Mouse (Mus musculus) intestine, embryonic 16.5 days (tissue): Measurements from ENCODE around the gene Mrps34. TPM values are rescaled to one million over a fixed set of nuclear protein-coding genes. Genes with fewer than 3 reads are reported as not detected.

Experiments
- ATAC-seq: fragments of 200-750 bp; cut with Nextera tagmentation; 2 replicates; pipeline ENCODE4 v1.8.0; 2017; ENCODE audit warnings: moderate TSS enrichment, moderate library complexity
- H3K27ac ChIP-seq: fragments of 300-500 bp; sonication (generic); 2 replicates; pipeline ENCODE4 v1.5.1; 2014; ENCODE audit warnings: mild to moderate bottlenecking, low read length
- H3K27me3 ChIP-seq: fragments of 300-500 bp; sonication (generic); replicated peaks from 2 replicates; pipeline ENCODE4 v1.6.1; 2014; ENCODE audit warnings: low read length, control low read depth, mixed read lengths; ENCODE audit not compliant: control insufficient read depth, insufficient read depth
- H3K36me3 ChIP-seq: fragments of 300-500 bp; sonication (generic); 2 replicates; pipeline ENCODE4 v1.6.1; 2014; ENCODE audit warnings: low read length, control low read depth; ENCODE audit not compliant: control insufficient read depth, insufficient read depth
- H3K4me1 ChIP-seq: fragments of 300-500 bp; sonication (generic); 2 replicates; pipeline ENCODE4 v1.6.1; 2014; ENCODE audit warnings: low read length, control low read depth, mixed read lengths; ENCODE audit not compliant: control insufficient read depth, insufficient read depth
- H3K4me2 ChIP-seq: fragments of 300-500 bp; sonication (generic); 2 replicates; pipeline ENCODE4 v1.6.1; 2014; ENCODE audit warnings: low read depth, low read length, control low read depth
- H3K4me3 ChIP-seq: fragments of 300-500 bp; sonication (generic); 2 replicates; pipeline ENCODE4 v1.5.1; 2014; ENCODE audit warnings: mild to moderate bottlenecking, low read length
- H3K9ac ChIP-seq: fragments of 300-500 bp; sonication (generic); 2 replicates; pipeline ENCODE4 v1.6.1; 2014; ENCODE audit warnings: low read depth, low read length
- H3K9me3 ChIP-seq: fragments of 300-500 bp; sonication (generic); 2 replicates; pipeline ENCODE4 v1.6.1; 2016; ENCODE audit warnings: low read length, control low read depth; ENCODE audit not compliant: control insufficient read depth
- WGBS: fragments of 180-500 bp; shearing (Covaris S2); extraction: QIAGEN DNeasy Blood & Tissue Kit; methylation state at CpG from one replicate; pipeline ENCODE4 v1.1.7; 2014; 5-methylcytosine and 5-hydroxymethylcytosine counted together
- polyA plus RNA-seq: library from polyadenylated mRNA; unstranded; fragments of >200 nt; fragmentation: Nextera tagmentation; extraction: Ambion mirVana; gene quantifications from 2 replicates; pipeline ENCODE4 v1.2.1, GENCODE M21; 2015

Mrps34 gene
- polyA plus RNA-seq, 1 experiment from 2014 or later: 129 TPM

GRCm38 (mm10) chr17:24874989-24875388, 19.9 kb upstream of the Mrps34 start:
- WGBS: 73% methylated on average over 8 of the region's 8 CpGs
- Histone ChIP-seq H3K27me3 (no peaks in the 10 kb centered on the region), H3K4me3 (no peak overlapping the region), H3K4me1 (peaks cover 10% of the 10 kb centered on the region), H3K4me2 (no peak overlapping the region), H3K27ac (no peak overlapping the region), H3K9me3 (no peaks in the 10 kb centered on the region), H3K36me3 (no peaks in the 10 kb centered on the region), H3K9ac (no peak overlapping the region)
- ATAC-seq: 0 out of 2 replicates have a peak, but pooled peaks have one; percentile 41

DNA sequence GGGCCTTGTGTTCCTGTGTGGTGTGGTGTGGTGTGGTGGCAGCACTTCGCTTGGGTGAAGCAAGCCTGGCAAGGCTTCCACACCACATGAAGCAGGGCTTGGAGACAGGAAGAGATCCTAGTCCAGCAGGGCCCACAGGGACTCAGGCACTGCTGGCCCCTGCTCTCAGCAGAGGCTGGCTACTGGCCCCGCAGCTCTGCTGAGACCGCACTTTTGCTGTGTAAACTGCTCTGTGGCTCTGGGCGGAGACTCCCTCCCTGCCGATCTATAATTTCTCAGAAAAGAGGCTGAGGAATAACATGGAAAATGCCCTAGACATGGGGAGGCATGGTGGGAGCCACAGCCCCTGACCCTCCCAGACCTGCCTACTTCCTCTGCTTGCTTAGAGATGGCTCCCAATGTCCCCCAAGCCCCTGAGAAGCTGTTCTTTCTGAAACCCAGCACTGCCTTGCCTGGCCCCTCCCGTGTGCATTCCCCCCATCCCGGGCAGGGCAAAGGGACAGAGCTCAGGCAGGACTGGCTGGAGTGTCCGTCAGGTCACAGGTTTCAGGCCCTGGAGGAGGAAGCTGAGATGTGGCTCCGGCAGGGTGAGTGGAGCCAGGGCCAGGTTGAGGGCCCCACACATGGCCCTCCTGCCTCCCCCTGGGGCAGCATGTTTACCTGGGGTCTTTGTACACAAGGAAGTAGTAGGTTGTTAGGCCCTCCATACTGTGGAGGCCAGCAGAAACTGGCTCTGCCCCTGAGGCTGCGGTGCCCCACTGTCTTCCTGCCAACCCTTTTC, 17.4 kb upstream of the Mrps34 start:
- peak; percentile 73 for ATAC-seq

DNA sequence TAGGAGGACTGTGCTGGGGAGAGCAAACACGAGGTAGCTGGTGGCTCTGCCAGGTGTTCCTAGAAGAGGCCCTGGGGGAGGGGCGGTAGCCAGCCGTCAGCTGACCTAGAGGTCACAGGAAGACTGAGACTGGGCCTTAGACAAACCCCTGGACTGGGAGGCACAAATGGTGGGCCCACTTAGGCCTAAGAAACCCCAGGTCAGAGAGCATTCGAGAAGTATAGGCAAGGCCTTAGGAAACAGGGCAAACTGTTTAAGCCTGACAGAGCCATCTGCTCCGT, 16.9 kb upstream of the Mrps34 start:
- Histone ChIP-seq H3K4me1 (peaks cover 10% of the 10 kb centered on the region), H3K27ac (peak overlapping the region; percentile 74), H3K27me3 (no peaks in the 10 kb centered on the region), H3K9ac (peak overlapping the region; percentile 64), H3K36me3 (0 out of 2 replicates have a peak, but pooled peaks cover 3% of the 10 kb centered on the region), H3K4me2 (peak overlapping the region; percentile 31), H3K9me3 (no peaks in the 10 kb centered on the region), H3K4me3 (peak overlapping the region; percentile 13)
- ATAC-seq: peak; percentile 72
- WGBS: 24% methylated on average over 5 of the region's 5 CpGs

More for the DNA sequence above, 17.4 kb upstream of the Mrps34 start:
- H3K27me3 ChIP-seq: no peaks in the 10 kb centered on the region
- peak overlapping the region; percentile 13; the same call in 1 of the 2 replicates for H3K4me3 ChIP-seq
- H3K27ac ChIP-seq: peak overlapping the region; percentile 74
- H3K9ac ChIP-seq: peak overlapping the region; percentile 64
- peak overlapping the region; percentile 31 for H3K4me2 ChIP-seq
- no peaks in the 10 kb centered on the region for H3K36me3 ChIP-seq
- H3K4me1 ChIP-seq: peaks cover 10% of the 10 kb centered on the region
- WGBS: 44% methylated on average over 10 of the region's 10 CpGs
- no peaks in the 10 kb centered on the region for H3K9me3 ChIP-seq

DNA sequence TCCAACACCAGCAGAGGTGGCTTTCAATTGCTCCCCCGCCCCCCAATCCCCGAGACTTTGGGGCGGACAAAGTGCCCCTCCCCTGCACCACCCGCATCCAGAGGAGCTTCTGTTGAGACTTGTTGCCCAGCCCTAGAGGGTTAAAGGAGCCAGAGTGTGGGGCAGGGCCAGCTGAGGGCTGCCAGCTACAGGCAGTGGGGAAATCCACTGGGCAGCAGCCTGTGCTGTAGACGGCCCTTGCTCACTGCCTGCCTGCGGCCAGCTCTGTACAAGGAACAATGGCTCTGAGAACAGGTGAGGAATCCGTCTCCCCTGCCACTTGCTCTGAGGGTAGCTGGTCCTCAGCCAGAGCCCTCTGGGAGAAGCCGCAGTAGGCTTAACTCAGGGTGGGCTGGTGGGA, 16.4 kb upstream of the Mrps34 start:
- WGBS: 63% methylated on average over 8 of the region's 8 CpGs
- H3K36me3 ChIP-seq: 0 out of 2 replicates have a peak, but pooled peaks cover 4% of the 10 kb centered on the region
- no peaks in the 10 kb centered on the region for H3K27me3 ChIP-seq
- 0 out of 2 replicates have a peak, but pooled peaks have one; percentile 15 for ATAC-seq
- H3K4me3 ChIP-seq: peak overlapping the region; percentile 13; the same call in 1 of the 2 replicates
- H3K4me2 ChIP-seq: no peak overlapping the region; the same call in 1 of the 2 replicates
- peak overlapping the region; percentile 64 for H3K9ac ChIP-seq
- no peaks in the 10 kb centered on the region for H3K9me3 ChIP-seq
- H3K4me1 ChIP-seq: peaks cover 10% of the 10 kb centered on the region
- peak overlapping the region; percentile 74; the same call in 1 of the 2 replicates for H3K27ac ChIP-seq

- no peak overlapping the region for H3K4me2 ChIP-seq
- no peak overlapping the region for H3K4me3 ChIP-seq
- H3K27ac ChIP-seq: no peak overlapping the region
- no peak for ATAC-seq
- H3K36me3 ChIP-seq: 0 out of 2 replicates have a peak, but pooled peaks cover 4% of the 10 kb centered on the region
- no peaks in the 10 kb centered on the region for H3K27me3 ChIP-seq
- no peaks in the 10 kb centered on the region for H3K9me3 ChIP-seq
- no peak overlapping the region for H3K9ac ChIP-seq
- WGBS: 52% methylated on average over 7 of the region's 7 CpGs
- peaks cover 20% of the 10 kb centered on the region for H3K4me1 ChIP-seq
Observed at GRCm38 (mm10) chr17:24881738-24882440, 13.0 kb upstream of the Mrps34 start.

GRCm38 (mm10) chr17:24884391-24884790, 10.5 kb upstream of the Mrps34 start:
- ATAC-seq: no peak
- Histone ChIP-seq H3K27me3 (no peaks in the 10 kb centered on the region), H3K27ac (no peak overlapping the region), H3K9ac (no peak overlapping the region), H3K9me3 (no peaks in the 10 kb centered on the region), H3K36me3 (0 out of 2 replicates have a peak, but pooled peaks cover 4% of the 10 kb centered on the region), H3K4me2 (no peak overlapping the region), H3K4me3 (no peak overlapping the region), H3K4me1 (peaks cover 20% of the 10 kb centered on the region)
- 77% methylated on average over 6 of the region's 6 CpGs for WGBS

DNA sequence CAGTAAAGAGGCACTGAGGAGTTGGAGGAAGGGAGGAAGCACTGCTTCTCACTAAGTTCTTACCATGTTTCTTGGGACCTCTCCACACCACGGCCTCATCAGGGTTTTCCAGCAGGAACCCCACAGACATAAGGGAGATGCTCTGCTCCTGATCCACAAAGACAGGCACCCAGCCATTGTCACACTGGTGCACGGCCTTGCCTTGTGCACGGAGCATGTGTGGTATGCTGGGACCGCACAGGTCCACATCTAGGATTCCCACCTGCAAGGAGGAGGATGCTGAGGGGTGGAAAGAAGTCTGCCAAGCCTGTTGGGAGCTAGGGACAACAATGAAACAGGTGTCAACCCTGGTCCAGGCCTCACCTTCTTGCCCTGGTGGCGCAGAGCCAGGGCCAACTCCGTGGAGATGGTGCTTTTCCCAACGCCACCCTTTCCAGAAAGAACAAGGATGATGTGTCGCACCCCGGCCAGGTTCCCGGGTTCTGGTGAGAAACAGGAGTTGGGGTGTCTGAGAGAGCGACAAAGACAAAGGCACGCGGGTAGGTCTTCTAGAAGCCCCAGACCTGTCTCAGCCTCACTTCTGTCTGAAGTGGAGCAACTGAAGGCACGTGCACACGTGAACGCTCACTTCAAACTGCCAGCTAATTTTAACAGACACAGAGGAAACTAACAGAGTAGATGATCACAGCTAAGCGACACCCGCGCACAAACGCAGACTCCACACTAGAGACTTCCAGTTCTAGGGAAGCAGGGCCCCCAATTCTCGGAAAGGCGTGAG, 9.4 kb upstream of the Mrps34 start:
- H3K9ac ChIP-seq: peak overlapping the region; percentile 79
- H3K4me3 ChIP-seq: peak overlapping the region; percentile 85
- no peaks in the 10 kb centered on the region for H3K27me3 ChIP-seq
- 24% methylated on average over 22 of the region's 22 CpGs for WGBS
- peak overlapping the region; percentile 88 for H3K4me2 ChIP-seq
- no peak overlapping the region for H3K27ac ChIP-seq
- H3K4me1 ChIP-seq: peaks cover 20% of the 10 kb centered on the region
- H3K36me3 ChIP-seq: peaks cover 8% of the 10 kb centered on the region; the same call in 1 of the 2 replicates
- ATAC-seq: no peak
- H3K9me3 ChIP-seq: no peaks in the 10 kb centered on the region

- under 1% methylated on average over 69 of the region's 69 CpGs for WGBS
- H3K27ac ChIP-seq: peak within 1 kb of the TSS; percentile 20; the same call in 1 of the 2 replicates
- no peaks in the 10 kb centered on the region for H3K9me3 ChIP-seq
- peaks cover 14% of the 10 kb centered on the region; the same call in 1 of the 2 replicates for H3K36me3 ChIP-seq
- H3K9ac ChIP-seq: peak within 1 kb of the TSS; percentile 88
- peak; percentile 97 for ATAC-seq
- peak within 1 kb of the TSS; percentile 95 for H3K4me2 ChIP-seq
- peak within 1 kb of the TSS; percentile 90 for H3K4me3 ChIP-seq
- no peaks in the 10 kb centered on the region for H3K27me3 ChIP-seq
- peaks cover 20% of the 10 kb centered on the region for H3K4me1 ChIP-seq
Observed at GRCm38 (mm10) chr17:24886134-24886931, 8.6 kb upstream of the Mrps34 start, which contains the start of the genes Nubp2 and Spsb3. Nubp2 (minus strand) TSS chr17:24886349. Spsb3 (plus strand) TSS chr17:24886643.
